Mouse (Mus musculus) liver, adult 2 months (tissue): ENCODE data around the gene Csrp1.

Experiments
- CTCF ChIP-seq: fragments of 200-500 bp; IDR thresholded peaks from 2 replicates; pipeline ENCODE4 v1.5.1; 2011; ENCODE audit warnings: low read depth, low read length, control low read depth
- POLR2A ChIP-seq: fragments of 200-500 bp; IDR thresholded peaks from 2 replicates; pipeline ENCODE4 v1.6.1; 2011; ENCODE audit warnings: low read length, control low read depth; ENCODE audit not compliant: insufficient read depth; ENCODE audit errors: extremely low read depth

DNA sequence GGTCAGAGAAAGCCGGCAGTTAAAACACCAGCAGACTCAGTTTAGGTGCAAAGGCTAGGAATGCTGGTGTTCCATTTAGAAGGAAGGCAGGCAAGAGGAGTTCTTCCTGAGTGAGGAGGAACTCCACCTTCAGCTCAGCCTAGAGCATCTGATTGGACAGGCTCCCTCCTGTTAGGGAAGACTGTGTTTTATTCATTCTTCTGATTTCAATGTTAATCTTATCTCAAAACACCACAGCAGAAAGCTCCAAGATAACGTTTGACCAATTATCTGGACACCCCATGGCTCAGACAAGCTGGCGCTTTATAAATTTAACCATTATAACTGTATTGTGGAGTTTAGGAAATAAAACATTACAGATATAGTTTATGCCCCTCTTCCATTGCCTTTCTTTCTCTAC is 18.5 kb upstream of the Csrp1 start:
- TF ChIP-seq CTCF (no peak), POLR2A (no peak)
